Mouse (Mus musculus): ENCODE results near the gene Mettl3.

Mettl3 gene

GRCm38 (mm10) chr14:52284191-52284590, 20.7 kb downstream of the Mettl3 start:
- no peak for DNase-seq

DNA sequence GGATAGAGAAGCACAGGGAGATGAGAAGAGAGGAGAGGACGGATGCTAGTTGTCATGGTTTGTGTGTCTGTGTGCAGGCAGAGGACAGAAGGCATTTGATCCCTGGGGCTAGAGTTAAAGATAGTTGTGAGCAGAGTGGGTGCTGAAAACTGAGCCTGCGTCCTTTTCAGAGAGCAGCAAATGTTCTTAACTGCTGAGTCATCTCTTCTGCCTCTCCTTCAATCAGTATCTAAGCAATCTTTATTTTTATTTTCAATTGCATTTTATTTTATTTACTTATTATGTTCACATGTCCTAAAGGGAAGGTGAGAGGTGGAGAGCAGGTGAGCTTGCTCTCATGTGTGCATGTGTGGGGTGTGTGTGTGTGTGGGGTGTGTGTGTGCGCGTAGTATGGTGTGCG, 21.3 kb downstream of the Mettl3 start:
- DNase-seq, result no peak

- no peak for DNase-seq
These were observed 25.2 kb downstream of the Mettl3 start for GRCm38 (mm10) chr14:52279747-52280120.

- DNase-seq, result peak; percentile 96 to 97
These were observed 25.8 kb downstream of the Mettl3 start, which contains the start of the genes Tox4 and Rab2b for GRCm38 (mm10) chr14:52278932-52279746. TSS of gene Tox4 (plus strand) at chr14:52279146. TSS of gene Rab2b (minus strand) at chr14:52279545.

GRCm38 (mm10) chr14:52277210-52277609, 27.7 kb downstream of the Mettl3 start:
- DNase-seq, result no peak

GRCm38 (mm10) chr14:52272781-52273180, 32.1 kb downstream of the Mettl3 start:
- DNase-seq, result no peak

DNA sequence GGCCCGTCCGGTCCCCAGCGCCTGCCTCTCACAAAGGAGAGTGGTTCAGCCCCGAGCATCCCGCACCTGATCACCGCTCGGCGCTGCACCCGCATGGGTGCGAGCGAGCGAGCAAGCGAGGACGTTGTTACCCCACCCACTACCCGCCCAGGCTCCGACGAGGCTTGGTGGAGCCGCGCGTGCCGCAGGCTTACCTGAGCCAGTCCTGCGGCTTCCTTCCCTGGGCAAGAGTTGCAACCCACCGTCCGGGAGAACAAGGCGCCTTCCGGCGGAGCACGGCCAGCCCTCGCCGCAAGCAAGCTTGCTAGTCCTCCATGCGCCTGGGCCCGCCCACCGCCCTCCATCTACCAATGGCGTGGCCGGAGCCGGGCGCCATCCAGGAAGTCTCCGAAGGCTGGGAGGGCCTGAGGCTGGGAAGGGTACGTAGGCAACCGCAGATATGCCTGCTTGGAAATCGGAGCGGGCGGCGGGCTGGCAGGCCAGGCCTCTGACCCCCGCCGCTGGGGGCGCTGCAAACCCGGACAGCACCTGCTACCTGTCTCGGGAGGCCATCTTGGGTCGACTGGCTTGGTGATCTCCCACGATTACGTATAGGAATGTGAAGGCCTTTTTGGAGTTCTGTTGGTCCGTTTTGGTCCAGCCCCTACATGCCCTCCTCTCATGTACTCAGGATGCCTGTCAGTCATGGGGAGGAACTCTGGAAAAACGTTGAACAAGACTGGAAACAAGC, 47.3 kb downstream of the Mettl3 start, which contains the start of gene Chd8:
Chd8 (minus strand) TSS at position 297 of the 730 bp plus-strand sequence.
- DNase-seq, result peak; percentile 98 to 99

- DNase-seq, result no peak
These were observed 48.4 kb downstream of the Mettl3 start for GRCm38 (mm10) chr14:52256311-52257175.

DNA sequence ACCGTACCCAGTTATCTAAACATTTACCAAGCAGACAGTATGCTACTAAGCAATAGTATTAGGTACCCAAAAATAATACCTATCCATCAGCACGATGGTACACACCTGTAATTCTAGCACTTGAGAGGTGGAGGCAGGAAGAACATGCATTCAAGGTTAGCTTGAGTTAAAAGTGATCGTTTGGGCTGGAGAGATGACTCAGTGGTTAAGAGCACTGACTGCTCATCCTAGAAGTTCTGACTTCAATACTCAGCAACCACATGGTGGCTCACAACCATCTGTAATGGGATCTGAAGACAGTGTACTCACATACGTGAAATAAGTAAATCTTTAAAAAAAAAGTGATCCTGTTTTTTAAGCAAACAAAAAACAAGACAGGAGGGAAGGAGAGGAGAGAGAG, 58.8 kb downstream of the Mettl3 start:
- DNase-seq, result no peak

Measured in thymus, adult 18-20 months (tissue).